Mouse (Mus musculus): Measurements from ENCODE around the gene Gstt1.
"Not testable (repeated sequence)": the region's sequence is repeated elsewhere in the genome, so short reads cannot be mapped to it uniquely, and the experiment has no call there.

Gene Gstt1

DNA sequence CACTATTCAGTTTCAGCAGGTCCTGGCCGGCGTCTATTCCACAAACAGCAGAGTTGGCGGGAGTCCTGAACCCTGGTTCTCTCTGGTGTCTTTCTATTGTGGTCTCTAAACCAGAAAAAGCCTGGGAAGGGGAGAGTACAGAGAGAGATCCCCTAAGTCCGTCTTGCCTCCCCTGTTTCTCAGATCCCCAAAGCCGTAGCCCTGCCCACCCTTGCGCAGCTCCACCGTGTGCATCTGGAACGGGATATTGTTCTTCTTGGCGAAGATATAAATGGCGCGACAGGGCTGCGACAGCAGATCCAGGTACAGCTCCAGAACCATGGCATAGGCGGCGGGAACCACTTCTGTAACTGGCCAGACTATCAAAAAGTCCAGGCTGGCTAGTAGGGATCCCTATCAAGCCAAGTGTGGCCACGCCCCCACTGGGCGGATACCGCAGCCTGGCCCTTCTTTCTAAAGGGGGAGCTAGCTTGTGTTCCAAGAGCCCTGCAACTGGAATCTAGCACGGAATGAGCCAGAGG is at the start of gene Gstt1:
TSS of gene Gstt1 (minus strand) at position 409 of the 521 bp plus-strand sequence.
- peak; percentile 31 for DNase-seq (ENCODE audit: low read depth, low spot score)

DNA sequence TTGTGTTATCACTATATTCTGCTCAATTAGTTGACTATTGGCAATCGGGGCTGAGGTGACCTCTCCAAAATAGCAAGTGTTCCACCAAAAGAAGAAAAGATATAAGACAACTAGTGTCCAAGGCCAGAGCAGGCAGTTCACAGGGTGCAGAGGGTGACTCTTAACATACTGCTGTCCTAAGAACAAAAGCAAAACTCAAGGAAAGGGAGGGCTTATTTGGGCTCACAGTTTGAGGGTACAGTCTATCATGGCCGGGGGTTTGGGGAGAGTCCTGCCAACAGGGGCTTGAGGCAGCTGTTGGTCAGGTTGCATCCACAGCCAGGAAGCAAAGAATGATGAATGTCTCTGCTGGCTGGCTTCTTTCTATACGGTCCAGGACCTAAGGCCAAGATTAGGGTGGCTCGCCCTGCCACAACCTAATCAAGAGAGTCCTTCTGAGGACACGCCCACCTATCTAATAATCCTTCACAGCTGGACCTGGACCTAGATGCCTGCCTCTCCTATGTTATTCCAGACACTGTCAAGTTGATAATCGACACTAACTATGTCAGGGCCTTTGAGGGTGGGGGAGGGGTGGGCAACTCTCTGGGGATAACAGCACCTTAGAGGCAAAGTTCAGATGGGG is 47.0 kb upstream of the Gstt1 start:
- peak; percentile 68 for DNase-seq (ENCODE audit: low read depth, low spot score)

DNA sequence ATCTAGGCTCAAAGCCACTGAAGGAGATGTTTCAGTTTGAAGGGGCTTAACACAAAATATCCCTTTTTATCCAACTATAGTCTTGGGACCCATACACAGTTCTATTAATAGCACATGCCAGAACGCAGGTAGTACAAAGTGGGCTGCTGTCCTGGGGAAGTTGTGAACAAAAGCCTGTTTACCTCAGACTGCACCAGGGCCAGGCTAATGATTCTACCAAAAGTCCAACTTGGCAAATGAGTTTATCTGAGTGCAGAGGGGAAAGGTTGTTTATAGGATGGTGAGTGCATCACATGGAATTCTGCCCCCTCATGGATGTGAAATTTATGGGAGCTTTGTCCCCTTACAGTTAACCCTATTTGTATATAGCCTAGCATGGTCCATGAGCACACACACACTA is 46.4 kb upstream of the Gstt1 start:
- no peak for DNase-seq (ENCODE audit: low read depth, low spot score)

DNA sequence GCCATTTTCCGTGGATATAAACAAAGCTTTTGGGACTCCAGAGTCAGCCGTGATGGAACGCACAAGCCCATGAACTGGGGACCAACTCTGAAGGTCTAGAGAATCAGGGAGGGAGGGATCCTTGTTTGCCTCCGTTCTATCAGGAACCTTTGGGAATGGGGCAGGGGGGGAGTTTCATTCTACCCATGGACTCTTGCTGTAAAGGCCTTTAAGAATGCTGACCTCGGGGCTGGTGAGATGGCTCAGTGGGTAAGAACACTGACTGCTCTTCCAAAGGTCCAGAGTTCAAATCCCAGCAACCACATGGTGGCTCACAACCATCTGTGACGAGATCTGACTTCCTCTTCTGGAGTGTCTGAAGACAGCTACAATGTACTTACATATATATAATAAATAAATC is 45.5 kb upstream of the Gstt1 start:
- DNase-seq (ENCODE audit: low read depth, low spot score) = not testable (repeated sequence)

DNA sequence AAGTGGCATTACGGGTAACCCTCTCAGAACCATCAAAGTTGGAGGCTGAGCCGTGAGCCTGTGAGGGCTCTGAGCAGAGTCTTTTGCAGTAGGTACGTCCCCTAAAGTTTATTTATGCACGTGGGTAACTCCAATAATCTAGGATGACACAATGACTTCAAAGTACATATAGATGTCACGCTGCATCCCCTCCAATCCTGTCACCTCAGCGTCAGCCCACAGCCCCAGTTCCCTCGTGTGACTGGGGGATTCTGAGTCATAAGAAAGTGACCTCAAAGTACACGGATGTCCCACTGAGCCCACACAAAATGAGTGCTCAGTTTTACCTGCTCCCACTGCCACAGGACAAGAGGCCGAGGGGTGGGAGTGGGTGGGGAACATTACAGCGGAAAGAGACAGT is 40.7 kb upstream of the Gstt1 start:
- no peak for DNase-seq (ENCODE audit: low read depth, low spot score)

DNA sequence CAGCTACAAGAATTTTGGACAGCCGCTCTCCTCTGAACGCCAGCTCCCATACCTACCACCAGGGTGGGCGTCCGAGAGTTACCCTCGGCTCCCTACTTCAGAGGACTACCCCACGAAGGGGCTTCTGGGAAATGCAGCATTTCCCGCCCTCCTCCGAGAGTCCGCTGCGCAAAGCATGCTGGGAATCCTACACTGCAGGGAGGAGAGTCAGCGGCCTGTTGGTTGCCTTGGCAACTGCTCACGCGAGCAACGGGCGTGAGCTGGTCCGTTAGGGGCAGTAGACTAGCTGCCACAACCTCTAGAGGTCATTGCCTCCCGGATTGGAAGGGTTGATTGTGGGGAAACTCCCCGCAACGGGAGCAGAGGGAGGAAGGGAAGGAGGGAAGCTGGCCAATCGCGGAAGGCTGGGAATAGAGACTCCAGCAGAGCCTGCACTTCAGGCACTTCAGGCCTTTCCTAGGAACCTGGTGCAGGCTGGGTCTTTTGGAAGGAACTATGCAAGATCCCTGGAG is 38.9 kb upstream of the Gstt1 start, which contains the start of gene Gstt2:
TSS of gene Gstt2 (minus strand) at position 177 of the 512 bp plus-strand sequence.
- DNase-seq (ENCODE audit: low read depth, low spot score) = peak; percentile 88

DNA sequence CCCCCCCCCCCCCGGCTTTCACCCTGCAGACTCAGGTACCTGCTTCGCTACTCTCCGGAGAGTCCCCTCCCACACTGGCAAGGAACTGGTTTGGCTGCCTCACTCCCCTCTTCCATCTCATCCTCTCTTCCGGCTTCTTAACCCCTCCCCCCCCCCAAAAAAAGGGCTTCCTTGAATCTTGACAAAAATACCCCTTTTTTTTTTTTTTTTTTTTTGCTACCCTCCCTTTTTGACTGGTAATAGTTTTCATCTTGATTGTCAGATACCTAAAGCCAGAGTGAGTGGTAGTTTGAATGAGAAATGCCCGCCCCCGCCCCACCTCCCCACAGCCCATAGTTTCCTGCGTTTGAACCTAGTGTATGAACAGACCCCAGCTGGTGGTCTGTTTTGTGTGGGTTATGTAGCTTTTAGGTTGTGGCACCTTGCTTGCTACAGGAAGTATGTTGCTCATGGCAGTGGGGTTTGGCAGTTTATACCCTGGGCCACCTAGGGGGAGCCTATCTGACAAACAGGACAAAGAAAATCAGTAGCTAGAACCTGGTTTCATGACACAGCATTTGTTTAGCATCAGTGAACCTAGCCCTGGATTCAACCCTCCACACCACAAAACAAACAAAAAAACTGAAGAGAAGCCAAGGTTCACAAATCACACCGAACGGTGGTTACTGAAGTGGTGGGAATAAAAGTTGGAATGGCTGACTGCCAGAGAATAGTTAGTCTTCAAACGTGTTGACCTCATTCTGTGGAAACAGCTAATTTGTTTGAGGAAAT is 37.6 kb upstream of the Gstt1 start:
- no peak for DNase-seq (ENCODE audit: low read depth, low spot score)

DNA sequence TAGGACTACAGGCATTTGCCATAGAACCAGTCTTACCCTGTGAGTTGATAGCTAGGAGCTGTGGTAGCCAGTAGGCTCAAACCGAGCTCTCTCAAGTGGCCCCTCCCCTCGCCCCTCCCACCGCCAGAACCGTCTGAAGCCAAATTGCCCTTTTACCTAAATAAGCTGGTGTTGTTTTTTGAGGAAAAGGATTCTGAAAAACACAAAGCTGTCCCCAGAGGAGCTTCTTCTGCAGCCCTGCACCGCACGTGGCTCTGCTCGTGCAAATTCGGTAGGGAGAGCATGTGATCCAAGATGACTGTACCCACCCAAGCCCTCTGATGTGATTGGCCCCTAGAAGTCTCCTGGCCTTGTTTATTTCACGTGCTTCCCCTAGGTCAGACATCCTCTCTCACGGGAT is 36.9 kb upstream of the Gstt1 start:
- DNase-seq (ENCODE audit: low read depth, low spot score) = no peak

DNA sequence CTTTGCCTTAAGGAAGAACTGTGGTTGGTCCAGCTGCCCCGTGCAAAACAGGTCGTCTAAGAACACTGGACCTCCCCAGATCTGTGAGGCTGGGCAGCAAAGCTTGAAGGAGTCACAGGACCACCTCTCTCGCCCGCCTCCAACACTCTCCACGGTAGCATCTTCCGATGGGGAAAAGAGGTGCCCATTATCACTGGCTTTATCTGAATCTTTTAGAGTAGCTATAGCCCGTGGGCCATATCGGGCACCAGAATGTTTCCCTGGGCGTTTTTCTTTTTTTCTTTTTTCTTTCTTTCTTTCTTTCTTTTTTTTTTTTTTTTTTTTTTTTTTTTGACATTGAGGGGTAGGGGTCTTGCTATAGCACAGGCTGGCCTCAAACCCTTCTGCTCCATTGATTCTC is 36.3 kb upstream of the Gstt1 start:
- no peak for DNase-seq (ENCODE audit: low read depth, low spot score)

DNA sequence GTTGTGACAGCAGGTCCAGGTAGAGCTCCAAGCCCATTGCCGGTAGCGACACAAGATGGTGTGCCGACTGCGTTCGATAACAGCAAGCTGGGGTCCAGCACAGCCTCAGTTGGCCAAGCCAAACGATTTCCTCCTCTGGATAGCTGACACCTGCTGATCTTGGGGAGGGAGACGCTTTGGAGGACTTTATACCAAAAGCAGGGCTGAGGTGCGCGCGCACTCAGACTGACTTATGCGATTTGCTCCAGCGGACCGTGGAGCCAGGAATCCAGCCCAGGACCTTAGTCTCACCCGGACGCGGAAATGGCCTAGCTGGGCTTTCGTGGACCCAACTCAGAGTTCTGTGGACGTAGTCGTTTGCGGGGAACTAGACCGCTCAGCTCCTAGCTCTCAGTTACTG is 35.9 kb upstream of the Gstt1 start:
- DNase-seq (ENCODE audit: low read depth, low spot score) = no peak

DNA sequence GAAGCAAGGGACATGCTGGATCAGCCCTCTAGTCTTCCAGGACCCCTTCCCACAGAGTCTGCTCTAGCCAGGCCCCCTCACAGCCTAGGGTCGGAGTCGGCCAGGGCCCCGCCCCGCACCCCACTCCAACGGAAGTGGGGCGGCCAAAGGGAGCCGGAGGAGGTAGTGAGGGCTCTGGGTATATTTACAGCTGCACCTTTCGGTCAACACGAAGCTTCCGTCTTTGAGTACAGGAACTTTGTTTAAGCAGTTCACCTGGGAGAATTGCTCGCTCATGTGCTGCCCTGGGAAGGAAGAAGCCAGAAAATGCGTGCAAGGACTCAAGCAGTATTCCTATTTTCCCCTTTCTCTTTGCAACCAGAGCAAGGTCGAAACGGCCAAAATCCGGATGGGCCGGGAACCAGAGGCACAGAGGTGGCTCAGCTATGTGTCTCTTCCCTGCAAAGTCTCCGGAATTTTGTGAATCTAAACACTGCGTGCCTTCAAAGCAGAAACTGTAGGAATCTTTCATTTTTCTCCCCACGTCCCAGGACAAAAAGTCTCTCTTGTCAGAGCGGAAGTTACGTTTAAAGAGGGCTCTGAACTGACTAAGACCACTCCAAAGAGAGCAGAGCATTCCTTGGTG is 35.2 kb upstream of the Gstt1 start:
- no peak for DNase-seq (ENCODE audit: low read depth, low spot score)

DNA sequence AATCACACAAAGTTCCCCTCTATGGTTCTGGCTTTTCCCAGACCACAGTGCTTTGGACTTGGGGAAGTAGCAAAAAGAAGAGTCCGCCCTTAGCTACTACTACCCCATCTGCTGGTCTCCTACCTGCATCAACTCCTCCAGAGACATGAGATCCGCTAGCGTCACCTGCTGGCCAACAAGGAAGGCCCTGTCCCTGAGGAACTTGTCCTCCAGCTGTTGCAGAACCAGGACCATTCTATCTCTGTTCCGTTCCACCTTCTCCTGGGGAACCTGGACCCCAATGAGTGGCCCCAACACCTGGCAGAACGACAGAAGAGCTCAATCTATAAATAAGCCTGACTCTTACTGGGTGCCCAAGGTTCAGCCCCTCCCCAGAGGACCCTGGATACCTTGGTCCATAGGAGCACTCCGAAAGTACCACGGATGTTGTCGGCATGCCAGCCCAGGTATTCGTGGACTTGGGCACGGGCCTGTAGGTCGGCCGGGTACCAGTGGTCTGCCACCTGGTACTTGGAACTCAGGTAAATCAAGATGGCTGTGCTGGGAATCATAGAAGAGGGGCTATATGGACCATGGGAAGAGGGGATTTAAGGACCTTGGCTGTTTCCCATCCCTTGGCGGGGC is 34.0 kb upstream of the Gstt1 start:
- DNase-seq (ENCODE audit: low read depth, low spot score) = no peak

DNA sequence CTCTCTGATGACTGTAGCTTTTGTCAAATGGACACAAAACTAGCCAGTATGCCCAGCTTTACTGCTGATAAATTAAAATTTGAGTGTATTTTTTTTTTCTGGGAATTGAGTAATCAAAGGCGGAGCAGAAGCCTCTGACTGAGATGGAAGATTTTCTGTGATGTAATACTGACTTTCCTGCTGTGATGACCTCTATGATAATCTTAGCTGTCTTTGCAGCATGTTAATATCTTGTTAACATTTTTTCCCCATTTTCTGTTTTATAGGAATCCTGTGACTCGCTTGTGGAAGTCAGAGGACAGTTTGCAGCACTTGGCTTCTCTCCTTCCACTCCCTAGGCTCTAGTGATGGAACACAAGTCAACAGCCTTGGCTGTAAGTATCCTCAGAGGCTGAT is 31.9 kb upstream of the Gstt1 start:
- no peak for DNase-seq (ENCODE audit: low read depth, low spot score)

DNA sequence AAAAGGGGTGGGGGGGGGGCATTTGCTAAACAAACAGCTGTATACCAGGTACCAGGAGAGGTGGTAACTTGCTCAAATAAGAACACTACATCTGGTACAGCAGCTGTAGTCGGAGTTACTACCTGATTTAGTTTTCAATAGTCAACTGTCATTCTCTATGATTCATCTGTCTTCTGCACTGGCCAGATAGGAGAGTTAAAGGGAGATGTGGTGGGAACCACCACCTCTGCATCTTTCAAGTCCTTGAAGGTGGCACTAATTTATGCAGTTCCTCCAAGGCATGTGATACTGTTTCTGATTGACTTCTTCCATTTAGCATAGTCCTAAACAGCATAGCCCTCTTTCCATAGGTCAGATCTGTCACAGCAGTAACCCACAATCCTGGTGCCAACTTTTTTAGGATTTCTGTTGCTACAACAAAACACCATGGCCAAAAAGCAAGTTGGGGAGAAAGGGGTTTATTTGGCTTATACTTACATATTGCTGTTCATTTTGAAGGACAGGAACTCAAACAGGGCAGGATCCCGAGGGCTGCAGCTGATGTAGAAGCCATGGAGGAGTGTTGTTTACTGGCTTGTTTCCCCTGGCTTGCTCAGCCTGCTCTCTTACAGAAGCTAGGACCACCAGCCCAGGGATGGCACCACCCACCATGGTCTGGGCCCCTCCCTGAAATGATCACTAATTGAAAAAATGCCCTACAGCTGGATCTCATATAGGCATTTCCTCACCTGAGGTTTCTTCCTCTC is 31.3 kb upstream of the Gstt1 start:
- DNase-seq (ENCODE audit: low read depth, low spot score) = no peak

DNA sequence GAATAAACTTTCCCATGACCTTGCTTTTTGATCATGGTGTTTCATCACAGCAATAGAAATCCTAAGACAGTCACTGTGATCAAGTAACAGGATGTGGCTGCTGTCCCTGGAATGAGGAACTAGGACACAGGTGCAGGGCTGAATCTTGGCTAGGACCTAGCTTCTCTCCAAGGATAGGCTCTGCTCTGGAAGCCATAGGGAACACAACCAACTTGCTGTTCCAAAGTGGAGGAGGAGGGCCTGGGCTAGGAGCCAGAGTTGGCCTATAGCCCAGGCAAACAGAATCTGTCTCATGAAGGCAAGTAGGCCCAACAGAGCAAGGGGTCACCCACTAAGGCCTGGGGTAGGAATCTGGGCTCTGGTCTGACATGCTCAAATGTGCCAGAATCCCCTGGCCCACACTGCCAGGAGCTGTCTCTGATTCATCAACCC is 30.1 kb upstream of the Gstt1 start:
- no peak for DNase-seq (ENCODE audit: low read depth, low spot score)

DNA sequence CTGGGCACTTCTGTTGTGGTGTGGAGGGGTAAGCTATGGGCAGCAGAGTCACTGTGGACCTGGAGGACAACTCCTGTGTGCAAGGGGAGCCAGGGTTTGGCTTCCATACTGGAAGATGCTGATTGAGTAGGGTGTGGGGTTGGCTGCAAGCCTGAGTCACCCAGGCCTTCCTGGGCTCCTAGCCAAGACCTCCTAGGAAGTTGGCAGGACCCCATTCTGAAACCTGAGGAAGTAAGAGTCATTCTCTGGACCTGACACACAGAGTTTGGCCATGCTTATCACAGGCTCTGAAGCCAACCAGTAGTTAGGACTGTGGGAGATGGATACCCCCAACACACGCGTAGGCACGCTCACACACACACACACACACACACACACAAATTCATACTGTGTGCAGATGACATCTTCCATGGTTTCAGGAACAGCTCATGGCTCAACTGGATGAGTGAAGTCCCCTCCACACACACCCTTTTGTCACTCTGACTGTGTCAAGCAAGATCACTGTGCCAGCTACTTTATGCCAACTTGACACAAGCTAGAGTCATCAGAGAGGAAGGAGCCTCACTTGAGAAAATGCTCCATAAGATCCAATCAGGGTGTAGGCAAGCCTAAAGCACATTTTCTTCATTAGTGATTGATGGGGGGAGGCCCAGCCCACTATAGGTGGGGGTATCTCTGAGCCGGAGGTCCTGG is 29.4 kb upstream of the Gstt1 start:
- DNase-seq (ENCODE audit: low read depth, low spot score) = no peak

DNA sequence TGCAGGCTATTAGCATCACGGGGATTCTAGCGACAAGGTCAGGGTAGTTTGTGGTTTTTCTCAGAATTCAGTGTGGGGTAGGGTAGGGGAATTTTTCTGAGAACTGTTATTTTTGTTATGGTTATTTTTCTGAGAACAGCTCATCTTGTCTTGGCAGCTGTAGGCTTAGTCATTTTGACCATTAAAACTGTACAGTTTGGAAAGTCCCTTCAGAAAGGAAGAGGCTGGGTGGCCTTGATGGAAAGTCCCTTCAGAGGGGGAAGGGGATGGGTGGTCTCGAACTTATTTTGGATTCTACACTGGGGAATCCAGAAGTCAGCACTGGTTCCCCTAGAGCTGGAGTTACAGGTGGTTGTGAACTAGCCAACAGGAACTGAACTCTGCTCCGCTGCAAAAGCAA is 26.1 kb upstream of the Gstt1 start:
- DNase-seq (ENCODE audit: low read depth, low spot score) = no peak

DNA sequence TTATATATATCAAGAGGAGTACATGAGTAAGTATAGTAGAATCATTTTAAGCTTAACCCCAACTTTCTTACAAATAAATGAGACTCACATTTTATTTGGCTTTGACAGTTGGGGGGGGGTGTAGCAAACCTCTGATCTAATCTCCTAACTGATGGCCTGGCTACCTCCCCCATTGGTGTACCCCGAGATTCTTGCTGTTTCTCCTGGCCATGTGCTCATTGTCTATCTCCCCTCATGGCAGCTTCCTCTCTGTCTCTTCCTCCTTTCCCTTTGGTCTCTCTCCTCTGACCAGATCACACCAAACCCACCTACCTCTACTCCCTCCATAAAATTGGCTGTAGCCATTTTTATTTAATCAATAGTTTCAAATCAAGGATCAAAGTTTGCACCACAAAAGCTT is 25.4 kb upstream of the Gstt1 start:
- DNase-seq (ENCODE audit: low read depth, low spot score) = no peak

DNA sequence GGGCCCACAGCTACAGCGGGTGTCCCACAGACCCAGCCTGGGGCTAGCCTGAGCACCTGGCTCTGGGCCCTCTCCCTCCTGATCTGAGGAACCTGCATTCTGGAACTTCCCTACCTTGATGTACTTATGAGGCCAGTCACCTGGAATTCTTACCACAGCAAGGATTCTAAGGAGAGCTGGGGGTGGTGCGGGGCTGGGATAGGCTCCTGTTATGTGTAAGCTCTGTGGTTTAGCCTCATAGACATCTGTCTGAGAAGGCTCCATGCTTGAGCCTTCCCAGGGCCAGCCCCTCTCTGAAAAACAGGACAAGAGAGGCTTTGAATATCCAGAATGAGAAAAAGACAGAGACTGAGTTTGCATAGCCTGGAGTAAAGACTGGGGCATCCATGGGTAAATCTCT is 24.1 kb upstream of the Gstt1 start, which contains the start of gene Gstt4:
TSS of gene Gstt4 (minus strand) at position 101 of the 400 bp plus-strand sequence.
- DNase-seq (ENCODE audit: low read depth, low spot score) = no peak

DNA sequence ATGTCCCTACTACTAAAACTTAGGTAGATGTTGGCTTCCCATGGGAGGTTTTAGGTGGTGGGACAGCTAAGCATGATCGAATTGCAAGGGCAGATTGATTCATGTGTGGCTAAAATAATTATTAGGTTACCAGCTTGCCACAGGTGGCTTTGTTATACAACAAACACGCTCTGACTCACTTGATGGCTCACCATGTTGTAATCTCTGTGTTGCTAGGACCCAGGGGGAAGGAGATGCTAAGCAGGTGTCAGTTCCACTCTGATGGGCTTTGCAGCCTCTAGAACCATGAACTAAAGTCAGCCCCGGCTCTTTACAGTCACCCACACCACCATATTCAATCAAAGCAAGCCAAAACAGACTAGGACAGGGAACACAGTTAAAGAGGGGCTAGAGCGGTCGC is 21.5 kb upstream of the Gstt1 start:
- DNase-seq (ENCODE audit: low read depth, low spot score) = no peak

DNA sequence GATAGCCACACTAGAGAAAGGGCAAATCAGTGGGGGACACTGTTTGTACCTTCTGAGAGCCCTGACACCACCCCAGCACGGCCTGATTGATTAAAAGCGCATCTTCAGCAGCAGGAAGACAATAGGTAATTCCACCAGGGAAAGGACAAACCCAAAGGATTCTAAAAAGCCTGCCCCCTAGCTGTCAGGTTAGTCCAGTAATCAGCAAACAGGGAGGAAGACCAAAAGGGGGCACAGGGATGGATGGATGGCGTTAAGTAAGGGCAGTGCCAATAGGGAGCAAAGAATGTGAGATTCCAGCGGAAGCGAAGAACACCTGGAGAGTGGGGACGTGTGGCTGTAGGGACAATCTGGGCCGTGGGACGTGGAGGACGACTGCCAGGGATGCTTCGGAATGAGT is 20.3 kb upstream of the Gstt1 start:
- DNase-seq (ENCODE audit: low read depth, low spot score) = no peak
